Mouse (Mus musculus) stomach, embryonic 14.5 days (tissue): Measurements from ENCODE around the gene Olfr1249. TPM values are rescaled to one million over a fixed set of nuclear protein-coding genes. Genes with fewer than 3 reads are reported as not detected.
"Not testable (repeated sequence)": the region's sequence is repeated elsewhere in the genome, so short reads cannot be mapped to it uniquely, and the experiment has no call there.

Experiments used
- ATAC-seq: fragments of 200-750 bp; cut with Nextera tagmentation; 2 replicates; pipeline ENCODE4 v1.8.0; 2017; ENCODE audit warnings: low read depth, moderate TSS enrichment; ENCODE audit not compliant: insufficient number of reproducible peaks, insufficient read depth, low FRiP score
- H3K27ac ChIP-seq: fragments of 300-500 bp; sonication (generic); 2 replicates; pipeline ENCODE4 v1.5.1; 2014; ENCODE audit warnings: mild to moderate bottlenecking, low read length, moderate library complexity, mixed read lengths
- H3K27me3 ChIP-seq: fragments of 300-500 bp; sonication (generic); 2 replicates; pipeline ENCODE4 v1.6.1; 2014; ENCODE audit warnings: low read length, control low read depth, mixed read lengths; ENCODE audit not compliant: control insufficient read depth, insufficient read depth
- H3K36me3 ChIP-seq: fragments of 300-500 bp; sonication (generic); 2 replicates; pipeline ENCODE4 v1.6.1; 2014; ENCODE audit warnings: mild to moderate bottlenecking, control low read depth, low read length, moderate library complexity, mixed read lengths; ENCODE audit not compliant: control insufficient read depth, insufficient read depth
- H3K4me1 ChIP-seq: fragments of 300-500 bp; sonication (generic); 2 replicates; pipeline ENCODE4 v1.6.1; 2014; ENCODE audit warnings: low read length, control low read depth, mixed read lengths; ENCODE audit not compliant: control insufficient read depth, insufficient read depth
- H3K4me2 ChIP-seq: fragments of 300-500 bp; sonication (generic); replicated peaks from 2 replicates; pipeline ENCODE4 v1.6.1; 2014; ENCODE audit warnings: low read depth, low read length, control low read depth
- H3K4me3 ChIP-seq: fragments of 300-500 bp; sonication (generic); 2 replicates; pipeline ENCODE4 v1.5.1; 2014; ENCODE audit warnings: low read depth, low read length, control low read depth
- H3K9ac ChIP-seq: fragments of 300-500 bp; sonication (generic); replicated peaks from 2 replicates; pipeline ENCODE4 v1.6.1; 2014; ENCODE audit warnings: low read depth, mild to moderate bottlenecking, control low read depth, low read length, moderate library complexity, mixed read lengths
- H3K9me3 ChIP-seq: fragments of 300-500 bp; sonication (generic); 2 replicates; pipeline ENCODE4 v1.6.1; 2016; ENCODE audit warnings: low read depth, low read length, control low read depth; ENCODE audit not compliant: control insufficient read depth
- WGBS: fragments of 180-500 bp; shearing (Covaris S2); extraction: QIAGEN DNeasy Blood & Tissue Kit; methylation state at CpG from one replicate; pipeline ENCODE4 v1.1.7; 2014; 5-methylcytosine and 5-hydroxymethylcytosine counted together
- polyA plus RNA-seq: library from polyadenylated mRNA; unstranded; fragments of >200 nt; fragmentation: Nextera tagmentation; extraction: Ambion mirVana; gene quantifications from 2 replicates; pipeline ENCODE4 v1.2.1, GENCODE M21; 2014

Olfr1249 gene
- polyA plus RNA-seq: not detected in 2 replicates

DNA sequence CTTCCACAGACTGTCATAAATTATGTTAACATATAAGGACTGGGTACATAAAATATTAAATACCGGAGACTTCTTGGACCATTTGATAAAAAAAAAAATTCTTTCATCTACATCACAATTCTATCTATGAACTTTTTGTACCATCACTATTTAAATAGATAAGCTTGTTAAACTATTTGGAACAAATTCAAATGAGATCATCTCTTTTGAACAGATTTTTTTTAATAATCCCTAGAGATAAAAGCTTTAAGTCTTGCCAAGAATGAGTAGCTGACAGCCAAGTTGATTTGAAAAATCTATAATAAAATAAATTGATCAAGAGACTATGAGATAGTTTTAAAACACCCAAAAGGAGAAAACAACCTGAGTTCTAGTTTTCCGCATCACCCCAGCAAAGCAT lies at the start of gene Olfr1249:
Olfr1249 (minus strand) TSS at position 101 of the 400 bp plus-strand sequence.
- Histone ChIP-seq H3K4me1 (no peaks in the 10 kb centered on the region), H3K36me3 (no peaks in the 10 kb centered on the region), H3K27me3 (no peaks in the 10 kb centered on the region), H3K27ac (no peak within 1 kb of the TSS), H3K4me2 (no peak within 1 kb of the TSS), H3K9ac (no peak within 1 kb of the TSS), H3K4me3 (no peak within 1 kb of the TSS), H3K9me3 (no peaks in the 10 kb centered on the region)
- WGBS: 90% methylated on average over 2 of the region's 2 CpGs
- no peak for ATAC-seq

DNA sequence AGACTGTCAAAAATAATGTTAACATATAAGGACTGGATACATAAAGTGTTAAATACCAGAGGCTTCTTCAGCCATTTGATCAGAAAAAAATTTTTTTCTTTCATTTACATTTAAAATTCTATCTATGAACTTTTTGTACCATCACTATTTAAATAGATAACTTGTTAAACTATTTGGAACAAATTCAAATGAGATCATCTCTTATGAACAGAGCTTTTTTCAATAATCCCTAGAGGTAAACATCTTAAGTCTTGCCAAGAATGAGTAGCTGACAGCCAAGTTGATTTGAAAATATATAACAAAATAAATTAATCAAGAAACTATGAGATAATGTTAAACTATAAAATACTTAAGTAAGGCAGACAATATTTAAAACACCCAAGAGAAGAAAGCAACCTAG lies 37.1 kb upstream of the Olfr1249 start, which contains the start of gene Olfr1251:
Olfr1251 (minus strand) TSS at position 101 of the 400 bp plus-strand sequence.
- Histone ChIP-seq H3K9me3 (no peaks in the 10 kb centered on the region), H3K4me1 (no peaks in the 10 kb centered on the region), H3K36me3 (no peaks in the 10 kb centered on the region), H3K4me2 (no peak within 1 kb of the TSS), H3K4me3 (no peak within 1 kb of the TSS), H3K27me3 (no peaks in the 10 kb centered on the region), H3K27ac (no peak within 1 kb of the TSS), H3K9ac (no peak within 1 kb of the TSS)
- no peak for ATAC-seq

- no peak for ATAC-seq
- Histone ChIP-seq H3K4me2 (no peak within 1 kb of the TSS), H3K4me3 (no peak within 1 kb of the TSS), H3K27ac (no peak within 1 kb of the TSS), H3K9ac (no peak within 1 kb of the TSS), H3K9me3 (no peaks in the 10 kb centered on the region), H3K27me3 (no peaks in the 10 kb centered on the region), H3K36me3 (no peaks in the 10 kb centered on the region), H3K4me1 (no peaks in the 10 kb centered on the region)
Observed at GRCm38 (mm10) chr2:89661367-89661766, 26.6 kb upstream of the Olfr1249 start, which contains the start of gene Olfr1250. Olfr1250 (minus strand) TSS chr2:89661467.

GRCm38 (mm10) chr2:89618145-89618544 lies 16.6 kb downstream of the Olfr1249 start, which contains the start of gene Olfr1248:
Olfr1248 (minus strand) TSS chr2:89618245.
- H3K9me3 ChIP-seq: not testable (repeated sequence)

GRCm38 (mm10) chr2:89614030-89614429 lies 20.8 kb downstream of the Olfr1249 start, which contains the start of gene Olfr1247:
Olfr1247 (minus strand) TSS chr2:89614130.
- no peak within 1 kb of the TSS for H3K9ac ChIP-seq
- H3K4me1 ChIP-seq: no peaks in the 10 kb centered on the region
- no peak within 1 kb of the TSS for H3K4me2 ChIP-seq
- WGBS: 89% methylated on average over 2 of the region's 2 CpGs
- no peak within 1 kb of the TSS for H3K4me3 ChIP-seq
- no peaks in the 10 kb centered on the region for H3K9me3 ChIP-seq
- H3K27me3 ChIP-seq: no peaks in the 10 kb centered on the region
- no peak within 1 kb of the TSS for H3K27ac ChIP-seq
- ATAC-seq: no peak
- H3K36me3 ChIP-seq: no peaks in the 10 kb centered on the region

More at GRCm38 (mm10) chr2:89618145-89618544, 16.6 kb downstream of the Olfr1249 start, which contains the start of gene Olfr1248:
- not testable (repeated sequence) for H3K4me3 ChIP-seq, H3K36me3 ChIP-seq, H3K27ac ChIP-seq, H3K4me2 ChIP-seq, ATAC-seq, H3K9ac ChIP-seq, H3K4me1 ChIP-seq, H3K27me3 ChIP-seq
- 87% methylated on average over 1 of the region's 1 CpGs for WGBS

DNA sequence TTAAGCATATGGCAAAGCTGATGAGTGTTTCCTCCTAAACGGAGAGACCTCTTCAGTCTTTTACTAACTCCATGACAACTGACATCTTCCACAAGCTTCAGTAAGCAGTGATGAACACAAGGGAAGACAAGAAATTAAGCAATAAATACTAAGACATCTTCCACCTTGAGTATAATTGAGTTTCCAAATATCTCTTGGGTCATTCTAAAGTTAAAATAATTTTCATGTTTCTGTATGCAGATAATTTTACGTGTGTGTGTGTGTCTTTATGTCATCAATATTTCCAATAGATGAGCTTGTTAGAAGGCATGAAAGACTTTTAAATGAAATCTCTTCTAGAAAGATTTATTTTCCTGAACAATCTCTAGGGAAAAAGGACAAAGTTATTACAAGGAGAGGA lies 41.7 kb downstream of the Olfr1249 start, which contains the start of gene Olfr1246:
Olfr1246 (minus strand) TSS at position 101 of the 400 bp plus-strand sequence.
- ATAC-seq: no peak
- Histone ChIP-seq H3K9ac (no peak within 1 kb of the TSS), H3K9me3 (no peaks in the 10 kb centered on the region), H3K4me3 (no peak within 1 kb of the TSS), H3K27ac (no peak within 1 kb of the TSS), H3K4me1 (no peaks in the 10 kb centered on the region), H3K27me3 (no peaks in the 10 kb centered on the region), H3K36me3 (no peaks in the 10 kb centered on the region), H3K4me2 (no peak within 1 kb of the TSS)
- 66% methylated on average over 2 of the region's 2 CpGs for WGBS

Other genes with a start within 250 kb of the Olfr1249 start
- gene Olfr1238, start 225.3 kb downstream of the Olfr1249 start, polyA plus RNA-seq: not detected in 2 replicates
- not detected in 2 replicates for gene Olfr1239, start 214.6 kb downstream of the Olfr1249 start, polyA plus RNA-seq
- not detected in 2 replicates for gene Olfr1240, start 192.0 kb downstream of the Olfr1249 start, polyA plus RNA-seq
- gene Olfr1241, start 147.9 kb downstream of the Olfr1249 start, polyA plus RNA-seq: not detected in 2 replicates
- not detected in 2 replicates for gene Olfr1242, start 136.6 kb downstream of the Olfr1249 start, polyA plus RNA-seq
- gene Olfr1243, start 103.5 kb downstream of the Olfr1249 start, polyA plus RNA-seq: not detected in 2 replicates
- not detected in 2 replicates for gene Olfr1245, start 56.5 kb downstream of the Olfr1249 start, polyA plus RNA-seq
- not detected in 2 replicates for gene Olfr1246, start 41.8 kb downstream of the Olfr1249 start, polyA plus RNA-seq
- gene Olfr1247, start 20.9 kb downstream of the Olfr1249 start, polyA plus RNA-seq: not detected in 2 replicates
- gene Olfr1248, start 16.7 kb downstream of the Olfr1249 start, polyA plus RNA-seq: not detected in 2 replicates
- gene Olfr1250, start 26.5 kb upstream of the Olfr1249 start, polyA plus RNA-seq: not detected in 2 replicates
- gene Olfr1251, start 37.0 kb upstream of the Olfr1249 start, polyA plus RNA-seq: not detected in 2 replicates
- gene Olfr1252, start 90.0 kb upstream of the Olfr1249 start, polyA plus RNA-seq: not detected in 2 replicates
- gene Olfr1253, start 122.1 kb upstream of the Olfr1249 start, polyA plus RNA-seq: not detected in 2 replicates
- not detected in 2 replicates for gene Olfr1254, start 158.6 kb upstream of the Olfr1249 start, polyA plus RNA-seq
- gene Olfr1255, start 177.1 kb upstream of the Olfr1249 start, polyA plus RNA-seq: not detected in 2 replicates
- not detected in 2 replicates for gene Olfr1256, start 206.6 kb upstream of the Olfr1249 start, polyA plus RNA-seq
- not detected in 2 replicates for gene Olfr48, start 213.2 kb upstream of the Olfr1249 start, polyA plus RNA-seq
- gene Olfr1257, start 243.5 kb upstream of the Olfr1249 start, polyA plus RNA-seq: not detected in 2 replicates